Mouse (Mus musculus): ENCODE data around the gene Zc3h12d.

Zc3h12d gene

DNA sequence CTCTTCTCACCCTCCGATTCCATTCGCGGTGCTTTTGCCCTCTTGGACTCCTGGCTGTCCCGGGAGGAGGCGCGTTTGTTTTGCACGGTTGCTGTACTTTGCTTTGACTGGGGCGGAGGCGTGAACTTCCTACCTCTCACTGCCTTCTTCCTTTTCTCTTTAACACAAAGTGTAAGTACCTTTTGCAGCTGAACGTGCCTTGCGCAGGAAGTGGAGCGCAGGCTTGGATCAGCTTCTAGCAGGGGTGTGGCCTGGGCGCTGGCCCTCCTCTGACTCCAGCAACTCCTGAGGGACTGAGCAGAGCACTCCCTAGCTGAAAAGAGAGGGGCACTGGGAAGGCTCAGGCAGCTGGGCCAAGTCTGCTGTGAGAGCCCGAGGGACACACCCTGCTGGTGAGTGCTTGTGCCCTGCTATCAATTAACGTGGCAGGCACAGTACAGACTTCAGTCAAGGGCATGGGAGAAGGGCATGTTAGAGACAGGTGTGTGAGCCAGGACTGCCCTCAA is at the start of gene Zc3h12d:
Zc3h12d (plus strand) TSS at position 300 of the 506 bp plus-strand sequence.
- CTCF ChIA-PET, result interaction anchor here (1.5 kb wide), 1 partner anchor 14 kb away, joined by 4 read pairs; no protein-coding TSS in a partner anchor

DNA sequence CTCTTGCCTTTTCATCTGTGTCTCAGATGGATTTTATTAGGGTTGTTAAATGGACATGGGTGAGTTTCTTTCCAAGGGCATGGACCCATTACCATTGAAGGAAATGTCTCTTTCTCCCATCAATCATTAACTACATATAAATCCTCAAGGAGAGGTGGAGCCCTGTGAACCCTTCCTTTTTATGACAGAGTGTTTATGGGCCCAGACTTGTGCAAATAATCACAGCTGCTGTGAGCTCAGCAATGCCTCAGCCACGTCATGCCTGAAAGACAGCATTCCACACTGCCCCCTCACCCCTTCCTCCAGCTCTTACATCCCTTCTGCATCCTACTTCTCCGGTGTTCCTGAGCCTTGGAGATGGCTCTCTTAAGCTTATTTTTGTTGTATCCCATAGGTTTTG is 45.0 kb upstream of the Zc3h12d start:
- CTCF ChIA-PET, result no interaction called here

DNA sequence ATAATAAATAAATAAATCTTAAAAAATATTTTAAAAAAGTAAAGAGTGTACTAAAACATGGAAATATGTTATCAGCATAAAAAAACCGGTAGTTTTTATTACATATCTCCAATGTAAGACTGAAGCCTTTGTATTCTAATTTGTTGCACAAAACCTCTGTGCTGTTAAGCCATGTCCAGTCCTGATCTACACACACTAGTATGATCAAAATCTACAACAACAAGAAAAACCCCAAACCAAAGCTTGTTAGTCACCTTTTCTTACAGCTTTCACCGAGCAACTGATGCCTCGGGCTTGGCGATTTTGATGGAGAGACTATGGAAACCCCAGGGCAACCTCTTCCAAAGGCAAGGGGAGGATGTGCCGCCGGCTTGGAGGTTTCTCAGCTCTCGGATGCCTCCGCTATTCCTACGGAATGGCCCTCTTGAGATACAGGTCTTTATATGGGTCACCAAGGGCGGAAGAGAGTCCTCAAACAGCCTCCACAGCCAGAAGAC is 40.0 kb upstream of the Zc3h12d start:
- CTCF ChIA-PET, result interaction anchor here (0.7 kb wide), 1 partner anchor 62 kb away, joined by 3 read pairs; no protein-coding TSS in a partner anchor

DNA sequence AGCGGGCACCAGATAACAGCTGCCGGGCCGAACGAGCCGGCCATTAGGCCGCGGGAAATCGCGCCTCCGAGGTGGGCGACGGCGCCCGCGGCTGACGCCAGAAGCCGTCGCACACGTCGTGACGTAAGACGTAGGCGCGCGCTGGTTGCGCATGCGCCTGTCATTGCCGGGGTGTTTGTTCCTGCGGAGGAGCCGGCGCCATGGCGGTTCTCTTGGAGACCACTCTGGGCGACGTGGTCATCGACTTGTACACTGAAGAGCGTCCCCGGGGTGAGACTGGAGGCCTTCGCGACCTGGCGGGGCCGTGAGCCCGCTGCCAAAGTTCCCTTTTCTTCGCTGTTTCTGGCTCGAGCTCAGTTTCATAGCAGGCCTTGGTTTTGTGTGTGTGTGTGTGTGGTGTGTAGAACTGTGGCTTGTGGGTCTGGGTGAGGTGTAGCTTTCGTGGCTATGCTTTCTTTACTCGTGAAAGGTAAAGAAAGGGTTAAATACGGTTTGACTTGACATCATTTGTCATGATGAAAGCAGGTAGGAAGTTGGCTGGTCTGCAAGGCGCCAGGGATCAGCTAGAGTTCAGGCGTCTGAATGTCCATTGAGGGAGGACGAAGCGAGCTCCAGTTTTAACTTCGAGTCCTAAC is 39.4 kb upstream of the Zc3h12d start, which contains the start of the genes Ginm1 and Ppil4:
Ginm1 (minus strand) TSS at position 74 of the 635 bp plus-strand sequence.
Ppil4 (plus strand) TSS at position 141 of the 635 bp plus-strand sequence.
- CTCF ChIA-PET, result interaction anchor here (0.6 to 0.7 kb wide), 2 partner anchors 62 to 307 kb away, joined by 3 to 4 read pairs; no protein-coding TSS in a partner anchor

DNA sequence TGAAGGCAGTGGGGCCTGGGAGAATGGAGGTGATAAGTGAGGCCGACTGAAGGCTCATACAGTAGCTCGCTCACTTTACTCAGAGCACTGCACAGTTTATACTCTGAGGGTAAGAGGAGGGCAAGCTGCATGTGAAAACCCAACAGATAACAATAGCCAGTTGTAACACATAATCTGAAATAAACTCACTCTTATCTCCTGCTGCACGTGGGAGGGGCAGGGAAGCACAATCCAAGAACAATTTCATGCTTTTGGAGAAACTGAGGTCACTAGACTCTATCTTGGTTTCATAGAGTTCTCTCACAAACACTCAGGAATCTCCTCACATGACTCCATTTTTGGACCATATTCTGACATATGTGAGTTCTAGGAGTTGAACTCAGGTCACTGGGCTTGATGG is 31.0 kb upstream of the Zc3h12d start:
- CTCF ChIA-PET, result no interaction called here

DNA sequence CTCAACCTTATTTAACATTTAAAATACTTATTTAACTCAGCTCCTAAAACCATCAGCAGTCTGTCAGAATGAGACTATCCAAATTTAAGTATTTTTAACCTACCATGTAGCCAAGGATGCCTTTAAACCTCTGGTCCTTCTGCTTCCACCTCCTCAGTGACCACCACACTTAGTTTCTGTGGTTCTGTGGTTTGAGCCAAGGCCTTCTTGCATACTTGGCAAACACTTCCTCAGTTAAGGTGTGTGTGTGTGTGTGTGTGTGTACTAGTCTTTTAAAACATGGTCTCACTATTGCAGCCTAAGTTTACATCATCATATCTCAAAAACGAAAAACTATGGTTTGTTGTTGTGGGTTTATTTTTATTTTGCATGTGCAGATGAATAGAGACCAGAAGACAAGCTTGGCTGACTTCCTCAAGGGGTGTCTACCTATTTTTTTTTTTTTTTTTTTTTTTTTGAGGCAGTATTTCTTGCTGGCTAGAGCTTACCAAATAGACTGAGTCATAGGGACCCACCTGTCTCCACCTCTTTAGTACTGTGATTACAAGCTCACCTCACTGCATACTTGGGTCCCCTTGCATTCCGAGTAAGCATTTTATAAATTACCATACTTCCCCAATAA is 29.6 kb upstream of the Zc3h12d start:
- CTCF ChIA-PET, result interaction anchor here (0.5 kb wide), 1 partner anchor 345 kb away, joined by 6 read pairs; no protein-coding TSS in a partner anchor

DNA sequence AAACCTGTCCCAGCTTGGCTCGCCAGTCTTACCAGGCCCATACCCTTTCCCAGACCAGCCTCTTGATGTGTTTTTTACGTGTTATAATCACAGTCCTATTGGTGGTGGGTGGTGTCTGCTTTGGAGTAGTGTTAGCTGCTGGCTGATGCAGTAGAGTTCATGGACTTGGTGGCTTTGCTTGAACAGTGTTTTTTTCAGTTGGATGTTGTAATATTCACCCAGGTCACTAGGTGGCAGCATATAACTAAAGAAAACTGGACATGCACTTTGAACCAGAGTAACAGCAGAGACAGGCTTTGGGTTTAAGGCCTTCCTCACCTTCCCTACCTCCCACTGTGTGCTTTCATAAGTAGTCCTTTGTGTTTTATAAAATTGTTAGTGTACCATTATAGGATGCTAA is 22.3 kb upstream of the Zc3h12d start:
- CTCF ChIA-PET, result interaction anchor here (0.8 kb wide), 1 partner anchor 387 kb away, joined by 3 read pairs; no protein-coding TSS in a partner anchor

DNA sequence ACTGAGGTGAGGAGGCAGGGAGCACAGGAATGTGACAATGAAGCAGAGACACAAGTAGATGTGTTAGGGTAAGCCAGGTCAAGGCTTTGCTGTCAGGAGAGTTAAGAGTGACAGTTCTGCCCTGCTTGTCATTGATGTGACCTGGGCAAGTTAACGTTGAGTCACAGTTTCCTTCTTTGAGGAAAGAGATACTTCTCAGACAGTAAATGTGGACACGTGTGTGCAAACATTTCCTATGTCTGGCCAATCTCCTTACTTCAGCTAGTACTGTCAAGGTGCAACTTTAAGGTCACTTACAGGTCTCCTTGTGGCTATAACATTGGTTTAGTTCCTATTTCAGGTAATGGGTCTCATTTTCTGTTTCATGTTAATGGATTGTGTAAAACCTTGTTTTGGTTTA is 15.8 kb upstream of the Zc3h12d start:
- CTCF ChIA-PET, result no interaction called here

DNA sequence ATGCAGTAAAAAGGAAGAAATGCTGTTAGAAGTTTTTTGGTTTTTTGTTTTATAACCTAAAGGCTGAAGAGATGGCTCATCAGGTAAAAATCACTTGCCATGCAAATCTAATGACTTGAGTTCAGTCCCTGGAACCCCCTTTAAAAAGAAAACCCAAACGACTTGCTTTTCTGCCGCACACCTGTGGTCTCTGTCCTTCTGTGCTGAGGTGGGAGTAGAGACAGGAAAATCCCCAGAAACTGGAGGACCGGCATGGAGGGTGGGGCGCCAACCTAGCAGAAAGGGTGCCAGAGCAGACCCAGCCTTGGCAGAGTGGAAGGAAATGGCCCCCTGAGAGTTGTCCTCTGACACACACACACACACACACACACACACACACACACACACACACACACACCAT is 13.6 kb upstream of the Zc3h12d start:
- CTCF ChIA-PET, result interaction anchor here (1.2 kb wide), 1 partner anchor 13 kb away, joined by 4 read pairs; the partner anchor contains the start of gene Zc3h12d

DNA sequence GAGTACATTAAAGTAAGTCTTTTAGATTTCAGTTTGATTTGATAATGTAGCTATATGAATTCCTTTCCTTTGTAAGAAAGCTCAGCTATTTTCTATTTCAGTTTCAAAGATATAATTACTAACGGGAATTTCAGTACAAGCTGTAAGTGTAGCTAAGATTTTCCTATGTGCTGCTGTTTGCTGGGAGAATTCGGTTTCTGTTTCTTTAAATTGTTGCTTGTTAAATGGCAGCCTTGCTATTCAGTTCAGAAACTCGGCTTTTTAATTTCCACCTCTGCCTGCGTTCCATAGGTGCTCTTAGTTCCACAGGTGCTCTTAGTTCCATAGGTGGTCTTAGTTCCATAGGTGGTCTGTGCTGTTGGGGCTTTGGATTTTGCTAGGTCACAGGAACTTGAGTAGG is 13.1 kb upstream of the Zc3h12d start:
- CTCF ChIA-PET, result no interaction called here

DNA sequence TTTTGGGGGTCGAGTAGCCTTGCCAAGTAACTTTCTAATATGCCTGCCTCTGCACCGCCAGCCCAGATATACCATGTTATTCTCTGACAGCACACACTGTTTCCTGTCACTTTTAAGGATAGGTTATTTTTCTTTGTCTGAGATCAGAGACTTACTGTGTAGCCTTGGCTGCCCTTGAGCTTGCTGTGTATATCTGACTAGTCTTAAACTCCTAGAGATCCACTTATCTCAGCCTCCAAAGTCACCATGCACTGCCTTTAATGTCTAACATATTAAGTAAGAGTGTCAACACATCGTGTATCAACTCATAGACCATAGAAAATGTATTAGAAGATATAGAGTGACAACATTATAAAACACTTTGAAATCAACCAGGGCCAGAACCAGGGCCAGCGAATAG is 12.7 kb upstream of the Zc3h12d start:
- CTCF ChIA-PET, result no interaction called here

DNA sequence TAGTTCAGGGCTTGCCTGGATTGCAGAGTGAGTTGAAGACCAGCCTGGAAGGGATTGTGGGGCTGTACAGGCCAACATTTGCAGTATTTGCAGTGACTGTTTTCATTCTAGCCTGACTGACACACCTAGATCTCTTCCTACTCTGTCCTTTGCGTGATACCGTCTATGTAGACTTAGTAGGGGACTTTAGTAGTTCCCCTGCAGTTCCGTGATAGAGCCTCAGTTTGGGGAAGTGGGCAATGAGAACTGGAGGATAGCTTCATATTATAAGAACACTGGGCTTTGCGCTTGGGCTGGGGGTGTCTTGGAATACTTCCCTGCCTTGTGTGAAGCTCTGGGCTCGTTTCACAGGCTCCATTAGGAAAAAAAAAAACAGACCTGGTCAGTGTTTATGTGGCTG is 12.1 kb upstream of the Zc3h12d start:
- CTCF ChIA-PET, result interaction anchor here (0.6 kb wide), 1 partner anchor 188 kb away, joined by 3 read pairs; no protein-coding TSS in a partner anchor

DNA sequence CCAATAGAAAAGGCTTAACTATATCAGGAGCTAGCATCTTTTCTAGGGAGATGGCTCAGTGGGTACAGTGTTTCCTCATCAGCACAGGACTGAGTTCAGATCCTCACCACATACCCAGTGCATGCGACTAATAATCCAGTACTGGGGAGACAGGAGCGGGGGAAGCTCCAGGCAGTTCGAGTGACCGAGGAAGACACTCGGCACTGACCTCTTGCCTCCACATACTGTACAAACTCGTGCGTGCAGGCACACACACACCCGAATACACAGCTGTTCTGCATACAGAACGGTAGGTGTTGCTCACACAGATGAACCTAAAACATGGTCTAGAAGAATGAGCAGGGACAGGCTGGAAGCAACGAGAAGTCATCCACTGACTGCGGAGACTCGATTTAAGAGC is 10.3 kb upstream of the Zc3h12d start:
- CTCF ChIA-PET, result no interaction called here

DNA sequence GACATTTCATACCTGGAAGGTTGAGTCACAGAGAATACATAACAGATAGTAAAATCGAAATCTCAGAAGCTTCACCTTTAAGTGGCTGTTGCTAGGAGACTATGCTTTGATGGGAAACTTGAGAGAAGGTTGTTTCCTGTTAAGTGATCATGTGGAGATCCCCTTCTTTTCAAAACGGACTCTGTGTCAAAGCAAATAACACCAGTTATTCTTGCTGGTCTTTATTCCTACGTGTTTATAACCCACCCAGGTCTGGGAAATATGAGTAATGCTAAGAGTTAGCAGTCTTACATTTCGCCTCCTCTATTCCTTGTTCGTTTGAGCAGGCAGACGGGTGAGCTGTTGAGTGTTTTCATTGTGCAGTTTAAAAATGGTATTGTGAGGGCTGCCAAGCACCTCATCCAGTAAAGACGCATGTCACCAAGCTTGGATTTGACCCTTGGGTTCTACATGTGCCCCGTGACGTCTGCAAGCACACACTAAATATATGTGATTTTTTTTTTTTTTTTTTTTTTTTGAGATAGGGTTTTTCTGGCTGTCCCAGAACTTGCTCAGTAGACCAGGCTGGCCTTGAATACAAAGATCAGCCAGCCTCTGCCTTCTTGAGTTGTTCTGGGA is 7.5 kb upstream of the Zc3h12d start:
- CTCF ChIA-PET, result interaction anchor here (0.7 kb wide), 2 partner anchors 21 to 104 kb away, joined by 7 to 11 read pairs; no protein-coding TSS in a partner anchor

DNA sequence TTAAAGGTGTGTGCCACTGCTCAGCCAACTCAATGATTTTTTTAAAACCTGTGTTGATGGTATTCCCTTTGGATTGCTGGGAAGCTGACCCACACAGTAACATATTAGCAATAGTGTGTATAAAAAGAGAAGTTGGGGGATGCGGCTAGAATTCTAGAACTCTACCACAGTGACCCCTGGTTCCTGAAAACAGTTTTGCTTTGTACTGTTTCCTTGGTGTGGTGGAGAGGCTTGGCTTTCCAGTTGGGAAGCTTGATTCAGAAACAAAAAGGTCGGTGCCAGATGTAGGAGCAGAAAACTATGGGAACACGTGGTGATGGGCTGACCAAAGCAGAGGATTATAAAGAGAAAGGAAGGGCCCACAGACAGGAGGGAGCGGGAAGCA is 7.0 kb upstream of the Zc3h12d start:
- CTCF ChIA-PET, result interaction anchor here (0.7 kb wide), 2 partner anchors 21 to 104 kb away, joined by 7 to 11 read pairs; no protein-coding TSS in a partner anchor

DNA sequence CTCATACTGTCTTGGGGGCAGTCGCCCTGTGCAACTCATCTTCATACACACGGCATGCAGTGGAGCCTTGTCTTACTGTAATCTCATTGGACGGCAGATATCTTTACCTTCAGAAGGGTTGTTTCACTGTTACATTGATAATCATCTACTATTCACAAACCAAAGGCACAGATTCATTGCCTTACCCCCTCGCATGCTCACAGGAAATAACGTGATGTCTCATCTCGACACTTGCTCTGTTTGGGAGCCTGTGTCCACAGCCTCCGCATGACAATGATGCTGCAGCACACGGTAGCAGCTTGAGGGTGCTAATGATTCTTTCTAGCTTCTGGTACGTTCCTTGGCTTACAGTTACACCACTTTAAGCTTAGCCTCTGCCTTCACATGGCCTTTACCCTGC is 6.2 kb upstream of the Zc3h12d start:
- CTCF ChIA-PET, result no interaction called here

DNA sequence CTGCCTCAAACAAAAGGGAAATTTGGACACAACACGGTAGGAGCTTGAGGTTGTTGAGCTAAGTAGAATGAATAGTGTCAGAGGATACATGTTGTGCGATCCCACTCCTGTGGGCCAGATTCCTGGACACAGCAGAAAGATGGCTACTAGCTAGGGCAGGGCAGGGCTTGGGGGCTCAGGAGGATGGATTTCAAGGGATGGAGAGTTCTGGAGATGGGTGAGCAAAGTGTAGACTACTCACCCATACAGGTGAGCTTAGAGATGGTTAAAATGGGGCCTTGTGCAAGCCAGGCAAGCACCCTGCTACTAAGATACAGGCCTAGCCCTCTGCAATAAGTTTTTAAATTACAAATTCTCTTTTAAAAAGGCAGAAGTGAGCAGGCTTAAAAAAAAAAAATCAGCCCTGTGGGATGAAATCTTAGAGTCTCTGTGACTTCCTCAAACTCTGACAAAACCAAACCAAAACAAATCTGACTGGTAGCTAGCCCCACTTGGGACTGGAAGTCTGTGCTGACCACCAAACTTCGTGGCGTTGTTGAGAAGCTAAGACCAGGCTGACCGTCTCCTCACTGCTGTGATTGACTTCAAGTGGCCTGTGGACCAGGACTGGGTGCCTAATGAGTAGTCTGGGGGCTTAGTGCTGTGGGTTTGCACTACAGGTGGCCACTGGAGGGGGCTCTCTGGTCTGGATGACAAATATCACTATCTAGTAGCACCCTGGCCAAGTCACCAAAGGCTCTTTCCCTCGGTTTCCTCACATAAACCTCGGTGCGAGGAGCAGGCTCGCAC is 1.3 kb downstream of the Zc3h12d start:
- CTCF ChIA-PET, result no interaction called here

DNA sequence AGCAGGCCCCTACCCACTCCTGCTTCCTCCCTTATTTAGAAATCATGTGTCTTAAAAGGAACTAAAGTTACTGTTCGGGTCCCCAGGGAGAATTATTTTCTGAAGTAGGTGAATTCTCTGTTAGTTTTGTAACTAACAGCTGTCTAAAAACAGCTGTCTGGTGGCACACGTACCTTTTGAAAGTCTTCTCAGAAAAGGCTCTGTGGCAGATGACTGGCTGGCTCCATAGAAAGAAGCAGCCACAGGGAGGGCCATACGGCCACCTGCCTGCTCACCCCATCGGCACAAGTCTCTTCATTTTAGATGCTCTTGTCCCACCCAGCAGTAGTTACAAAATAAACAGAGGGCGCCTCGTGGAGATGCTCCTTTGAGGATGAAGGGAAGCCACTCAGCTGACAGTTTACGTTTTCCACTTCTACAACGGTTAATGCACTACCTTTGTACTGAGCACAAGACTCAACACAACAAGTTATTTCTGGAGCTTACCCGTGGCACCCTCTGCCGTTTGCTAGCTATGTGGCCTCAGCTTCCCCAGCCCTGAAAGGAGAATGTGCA is 2.5 kb downstream of the Zc3h12d start:
- CTCF ChIA-PET, result interaction anchor here (0.6 kb wide), 1 partner anchor 24 kb away, joined by 4 read pairs; no protein-coding TSS in a partner anchor

DNA sequence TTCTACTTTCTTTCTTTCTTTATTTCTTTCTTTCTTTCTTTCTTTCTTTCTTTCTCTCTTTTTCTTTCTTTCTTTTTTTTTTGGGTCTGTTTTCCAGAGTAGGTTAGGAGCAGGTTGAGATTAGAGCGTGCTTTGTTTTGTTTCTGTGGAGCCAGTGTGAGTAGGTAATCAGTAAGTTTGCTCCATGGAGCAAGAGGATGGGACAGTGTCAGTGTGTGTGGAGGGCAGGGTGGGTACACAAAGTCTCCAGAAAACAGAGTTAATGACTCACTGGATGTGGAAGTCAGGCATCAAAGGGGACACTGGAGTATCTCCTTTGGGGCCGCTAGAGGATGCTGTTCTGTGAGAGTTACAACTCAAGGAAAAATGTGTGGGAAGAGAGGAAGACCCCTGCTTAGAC is 4.6 kb downstream of the Zc3h12d start:
- CTCF ChIA-PET, result no interaction called here

DNA sequence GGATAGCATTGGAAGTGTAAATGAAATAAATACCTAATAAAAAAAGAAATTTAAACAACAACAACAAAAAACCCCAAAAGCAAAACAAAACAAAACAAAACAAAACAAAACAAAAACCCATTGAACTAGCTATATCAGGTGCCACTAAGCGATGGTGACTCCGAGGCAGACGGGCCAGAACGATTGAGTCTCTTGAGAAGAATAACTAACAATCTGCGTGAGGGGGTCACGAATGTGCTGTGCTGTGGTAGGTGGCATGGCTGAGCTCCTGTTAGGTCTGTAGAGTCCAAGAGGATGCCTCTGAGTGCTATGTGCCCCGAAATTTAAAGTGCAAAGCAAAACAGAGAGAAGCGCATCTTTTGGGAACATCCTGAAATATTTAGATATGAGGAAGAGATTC is 5.2 kb downstream of the Zc3h12d start:
- CTCF ChIA-PET, result interaction anchor here (0.6 kb wide), 1 partner anchor 135 kb away, joined by 3 read pairs; no protein-coding TSS in a partner anchor

DNA sequence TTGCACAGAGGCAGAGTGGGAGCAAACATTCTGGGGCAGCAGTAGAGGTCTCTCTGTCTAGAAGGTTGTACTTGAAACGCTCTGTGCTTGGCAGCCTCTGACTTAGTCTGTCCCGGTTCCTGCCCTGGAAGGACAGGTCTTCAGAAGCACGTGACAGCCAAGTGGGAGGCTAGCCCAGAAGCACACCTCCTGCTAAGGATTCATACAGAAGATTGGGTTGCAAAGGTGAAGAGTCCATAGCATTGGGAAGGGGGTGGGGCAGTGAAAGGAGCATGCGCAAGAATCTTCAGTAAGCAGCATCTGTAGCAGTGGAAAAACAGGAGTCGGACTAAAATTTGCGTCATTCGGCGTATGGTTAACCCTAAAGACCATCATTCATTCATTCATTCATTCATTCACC is 5.8 kb downstream of the Zc3h12d start:
- CTCF ChIA-PET, result interaction anchor here (0.6 kb wide), 1 partner anchor 135 kb away, joined by 3 read pairs; no protein-coding TSS in a partner anchor
